Comparison of ENCODE assay signal across 9 mouse cellular contexts in the genomic region with DNA sequence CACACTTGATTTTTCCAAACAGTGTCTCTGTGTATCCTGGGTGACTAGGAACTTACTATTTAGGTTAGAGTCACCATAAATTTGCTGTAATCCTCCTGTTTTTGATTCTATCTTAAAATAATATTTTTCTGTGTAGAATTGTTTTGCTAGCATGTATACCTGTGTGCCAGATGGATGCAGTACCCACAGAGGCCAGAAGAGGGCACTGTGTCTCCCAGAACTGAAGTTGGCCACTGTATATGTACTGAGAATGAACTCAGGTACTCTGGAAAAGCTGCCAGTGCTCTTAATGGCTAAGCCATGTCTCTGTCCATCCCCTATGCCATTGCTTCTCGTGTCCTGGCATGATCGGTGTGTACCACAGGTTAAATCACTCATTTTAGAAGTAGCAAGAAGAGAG. TPM values are rescaled to one million over a fixed set of nuclear protein-coding genes. Genes with fewer than 3 reads are reported as not detected.
DNase-seq lines count a peak whose midpoint lies in the region; ATAC-seq and TF ChIP-seq lines count a peak whose summit lies in the region.
"Had no signal": no experiment of that assay in that cellular context is flagged by ENCODE, and none has a peak within 500 bp of the region (broad histone marks: within the 10 kb centered on the region; RNA-seq: fewer than 3 reads in every experiment).

No protein-coding gene starts in this region.

- H3K4me2 ChIP-seq in heart, embryonic 11.5 days = no peak overlapping the region
- H3K4me2 ChIP-seq: limb, embryonic 13.5 days had no signal

- H3K27ac ChIP-seq in heart, embryonic 11.5 days (ENCODE audit: low read depth, low read length) = no peak overlapping the region
- H3K27ac ChIP-seq: limb, embryonic 13.5 days had no signal

- no peaks in the 10 kb centered on the region for H3K79me3 ChIP-seq in C2C12 (ENCODE audit: low read depth)

- no peaks in the 10 kb centered on the region for H3K79me2 ChIP-seq in C2C12 (ENCODE audit: control insufficient read depth, insufficient read depth)

- H3K36me3 ChIP-seq in heart, embryonic 11.5 days (ENCODE audit: control insufficient read depth, insufficient read depth, low read length) = no peaks in the 10 kb centered on the region
- H3K36me3 ChIP-seq in C2C12 (ENCODE audit: control insufficient read depth, insufficient read depth) = no peaks in the 10 kb centered on the region

- peak; percentile 8 for TF ChIP-seq CTCF in C2C12 (IDR thresholded peaks at IDR 0.05; ENCODE audit: control insufficient read depth, insufficient read depth, insufficient read length)

- H3K27me3 ChIP-seq in heart, embryonic 11.5 days (ENCODE audit: control insufficient read depth, insufficient read depth, low read length) = no peaks in the 10 kb centered on the region
- no peaks in the 10 kb centered on the region for H3K27me3 ChIP-seq in C2C12 (ENCODE audit: control insufficient read depth, insufficient read depth, insufficient read length)
- H3K27me3 ChIP-seq: limb, embryonic 13.5 days had no signal

- ATAC-seq in heart, embryonic 11.5 days (replicated peaks; ENCODE audit: insufficient number of reproducible peaks, low FRiP score, low TSS enrichment) = no peak
- ATAC-seq in megakaryocyte-erythroid progenitor cell, adult 5-6 weeks (replicated peaks; ENCODE audit: low FRiP score, low TSS enrichment, poor library complexity, severe bottlenecking) = 0 out of 2 replicates have a peak, but pooled peaks have one; percentile 57

- DNase-seq in heart, adult 18-20 months = peak; percentile 17 to 73
- peak; percentile 66 for DNase-seq in adrenal gland, postnatal 14 days
- peak; percentile 37 for DNase-seq in embryo, embryonic 9.5 days (ENCODE audit: extremely low spot score)
- DNase-seq in kidney, postnatal 25 days = peak; percentile 37 to 70
- peak; percentile 74 for DNase-seq in testis, postnatal 10 days (ENCODE audit: low spot score)

- H3K9ac ChIP-seq in heart, embryonic 11.5 days (ENCODE audit: low read depth, low read length) = no peak overlapping the region
- H3K9ac ChIP-seq: limb, embryonic 13.5 days had no signal

- no peak overlapping the region for H3ac ChIP-seq in C2C12 (ENCODE audit: control insufficient read depth, insufficient read length, low read depth)

- 65% methylated on average over 2 of the region's 2 CpGs for WGBS in heart, embryonic 11.5 days (ENCODE audit: insufficient replicate concordance)

- no peak overlapping the region for H3K4me3 ChIP-seq in heart, embryonic 11.5 days (ENCODE audit: low read depth, low read length)
- H3K4me3 ChIP-seq in C2C12 (ENCODE audit: insufficient read depth, poor library complexity, severe bottlenecking) = no peak overlapping the region
- H3K4me3 ChIP-seq: limb, embryonic 13.5 days had no signal

- H3K4me1 ChIP-seq in heart, embryonic 11.5 days (ENCODE audit: control insufficient read depth, insufficient read depth, low read length) = no peaks in the 10 kb centered on the region
- H3K4me1 ChIP-seq: limb, embryonic 13.5 days had no signal

- H3K9me3 ChIP-seq in heart, embryonic 11.5 days (replicated peaks; ENCODE audit: control insufficient read depth, low read length) = no peaks in the 10 kb centered on the region
- H3K9me3 ChIP-seq: limb, embryonic 13.5 days had no signal

TF ChIP-seq in C2C12, 6 proteins besides CTCF, POLR2A, EP300 and RAD21:
- TF ChIP-seq MAX (IDR thresholded peaks at IDR 0.05) (no peak), MYOG (IDR thresholded peaks at IDR 0.05; ENCODE audit: control insufficient read depth, extremely low read depth, insufficient read length) (no peak)

RNA-seq across cellular contexts. Expression of gene Mospd1, which starts 28.8 kb away (rescaled TPM):
- total RNA-seq in heart, adult 18-20 months (2021) = 10 to 100 TPM; 36.6 to 39.7 TPM
- 51.1 and 54.2 TPM in 2 replicates for polyA plus RNA-seq in heart, embryonic 11.5 days (2014; fragmentation: Nextera tagmentation; extraction: Ambion mirVana)
- 4.4 TPM for polyA plus RNA-seq in C2C12 (2012; fragmentation: generic; extraction: Trizol)
- 25.5 and 27.0 TPM in 2 replicates for total RNA-seq in adrenal gland, postnatal 14 days (2021)
- 24.8 and 31.4 TPM in 2 replicates for total RNA-seq in megakaryocyte-erythroid progenitor cell, adult 5-6 weeks (2014; fragmentation: Nextera tagmentation)
- 25.8 and 38.5 TPM in 2 replicates for total RNA-seq in megakaryocyte-erythroid progenitor cell, adult 5-6 weeks (2017)
